Mouse (Mus musculus): ENCODE results near the gene Aph1c. TPM values are rescaled to one million over a fixed set of nuclear protein-coding genes. Genes with fewer than 3 reads are reported as not detected.

Gene Aph1c
- 0.63 to 1.1 TPM (median 0.88 TPM) in 4 replicates for total RNA-seq (2023)

GRCm38 (mm10) chr9:66834318-66835096 lies at the start of gene Aph1c:
Aph1c (minus strand) TSS chr9:66834726.

DNA sequence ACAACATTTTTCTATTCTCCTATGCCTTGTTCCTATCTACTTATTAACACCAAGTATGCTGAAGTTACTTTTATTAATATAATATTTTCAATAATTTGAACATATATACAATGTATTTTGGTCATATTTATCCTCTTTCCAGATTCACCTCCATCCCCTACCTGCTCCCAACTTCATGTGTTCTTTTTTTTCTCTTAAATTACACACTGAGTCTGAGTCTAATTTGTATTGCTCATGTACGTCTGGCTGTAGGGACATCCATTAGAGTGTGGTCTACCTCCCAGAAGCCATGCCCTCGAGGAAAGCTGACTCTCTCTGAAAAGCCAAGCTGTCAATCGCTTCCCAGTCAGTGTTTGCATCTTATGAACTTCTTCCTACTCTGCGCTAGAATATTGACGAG lies 37.8 kb downstream of the Aph1c start, which contains the start of gene Gm10647:
TSS of gene Gm10647 (plus strand) at position 301 of the 400 bp plus-strand sequence.

DNA sequence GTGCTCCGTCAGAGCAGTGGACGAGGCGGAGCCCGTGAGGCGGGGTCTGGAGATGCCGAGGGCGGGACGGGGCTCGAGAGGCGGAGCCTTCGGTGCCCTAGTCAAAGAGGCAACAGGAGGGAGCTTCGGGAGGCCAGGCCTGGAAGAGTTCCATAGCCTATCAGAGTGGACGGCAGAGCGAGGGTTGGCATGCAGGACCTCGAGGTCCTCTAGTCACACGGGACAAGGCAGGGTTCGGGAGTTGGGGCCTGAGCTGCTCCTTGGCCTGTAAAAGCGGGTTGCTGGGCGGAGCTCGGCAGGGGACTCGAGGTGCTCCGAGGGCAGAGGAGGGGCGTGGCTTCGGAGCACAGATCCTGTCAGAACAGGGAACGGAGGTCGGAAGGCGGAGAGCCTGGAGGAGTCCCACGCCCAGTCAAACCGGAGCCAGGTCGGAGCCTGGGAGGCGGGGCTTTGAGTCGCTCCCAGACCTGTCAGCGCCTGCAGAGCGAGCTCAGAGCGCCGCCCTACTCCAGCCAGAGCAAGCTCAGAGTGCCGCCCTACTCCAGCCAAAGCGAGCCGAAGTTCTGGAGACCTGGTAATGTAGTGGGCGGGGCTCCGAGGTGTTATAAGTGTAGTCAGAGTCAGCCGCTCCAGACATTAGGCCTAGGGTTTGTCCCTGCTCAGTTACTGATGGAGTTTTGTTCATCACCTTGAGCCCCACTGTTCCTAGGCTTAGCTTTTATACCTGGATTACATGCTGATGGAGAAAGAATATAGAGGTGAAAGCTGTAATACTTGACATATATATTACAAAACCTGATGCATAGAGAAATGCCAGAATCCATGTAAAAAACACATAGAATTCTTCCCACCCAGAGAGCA lies 38.8 kb downstream of the Aph1c start, which contains the start of gene Aph1b:
TSS of gene Aph1b (minus strand) at position 27 of the 861 bp plus-strand sequence.

Other genes with a start within 250 kb of the Aph1c start
- 86.7 to 98.1 TPM (median 96.6 TPM) in 4 replicates for gene Usp3, start 241.6 kb downstream of the Aph1c start, total RNA-seq (2023)
- 0.17 to 0.19 TPM in 2 of 4 replicates, not detected in the others for gene Car12, start 121.0 kb downstream of the Aph1c start, total RNA-seq (2023)
- gene Aph1b, start 39.2 kb downstream of the Aph1c start, total RNA-seq (2023): 1.1 to 3.0 TPM (median 2.0 TPM) in 4 replicates
- not detected in 4 replicates for gene Gm10647, start 37.7 kb downstream of the Aph1c start, total RNA-seq (2023)
- gene Rab8b, start 85.0 kb upstream of the Aph1c start, total RNA-seq (2023): 33.2 to 36.0 TPM (median 34.1 TPM) in 4 replicates
- 37.7 to 55.3 TPM (median 50.2 TPM) in 4 replicates for gene Rps27l, start 111.4 kb upstream of the Aph1c start, total RNA-seq (2023)
- 26.0 to 32.9 TPM (median 29.5 TPM) in 4 replicates for gene Lactb, start 140.8 kb upstream of the Aph1c start, total RNA-seq (2023)
- gene Tpm1, start 214.7 kb upstream of the Aph1c start, total RNA-seq (2023): 43.1 to 47.5 TPM (median 43.3 TPM) in 4 replicates